20 mouse cellular contexts compared by ENCODE assay signal in genomic region chr2:65893241-65893640, GRCm38 (mm10). TPM values are rescaled to one million over a fixed set of nuclear protein-coding genes. Genes with fewer than 3 reads are reported as not detected.
DNase-seq lines count a peak whose midpoint lies in the region; ATAC-seq and TF ChIP-seq lines count a peak whose summit lies in the region.
"Had no signal": no experiment of that assay in that cellular context is flagged by ENCODE, and none has a peak within 500 bp of the region (broad histone marks: within the 10 kb centered on the region; RNA-seq: fewer than 3 reads in every experiment).

No protein-coding gene starts in this region.

- H3K9me3 ChIP-seq in heart, embryonic 11.5 days (replicated peaks; ENCODE audit: control insufficient read depth, low read length), result no peaks in the 10 kb centered on the region
- no peaks in the 10 kb centered on the region for H3K9me3 ChIP-seq in liver, embryonic 11.5 days (ENCODE audit: control insufficient read depth, low read length)
- no peaks in the 10 kb centered on the region for H3K9me3 ChIP-seq in liver, embryonic 14.5 days (ENCODE audit: control insufficient read depth, low read length)
- H3K9me3 ChIP-seq in intestine, embryonic 16.5 days (ENCODE audit: control insufficient read depth, low read length), result no peaks in the 10 kb centered on the region
- H3K9me3 ChIP-seq: embryonic facial prominence, embryonic 13.5 days; forebrain, embryonic 10.5 days; hindbrain, embryonic 10.5 days; intestine, embryonic 15.5 days had no signal

- no peak for ATAC-seq in heart, embryonic 11.5 days (replicated peaks; ENCODE audit: insufficient number of reproducible peaks, low FRiP score, low TSS enrichment)
- peak; percentile 86 for ATAC-seq in liver, embryonic 11.5 days (replicated peaks; ENCODE audit: low FRiP score)
- ATAC-seq in liver, embryonic 14.5 days (ENCODE audit: insufficient read depth), result peak; percentile 79
- ATAC-seq in intestine, embryonic 16.5 days, result no peak
- ATAC-seq: intestine, embryonic 15.5 days had no signal

- no peak for DNase-seq in heart, postnatal 36 days
- no peak for DNase-seq in liver, embryonic 11.5 days (ENCODE audit: low spot score)
- peak; percentile 41 to 63 (median 49) for DNase-seq in liver, embryonic 14.5 days (ENCODE audit: low read depth in 3 of 3, low spot score in 3 of 3)
- no peak for DNase-seq in adrenal gland, postnatal 10 days
- DNase-seq: adrenal gland, adult 2 months; adrenal gland, postnatal 36 days; cerebellum, adult 18-20 months; cerebellum, adult 9-11 months; cerebellum, postnatal 36 days; gastrocnemius, adult 2 months; gastrocnemius, postnatal 25 days; heart, adult 11 months; heart, postnatal 10 days had no signal

- H3K9ac ChIP-seq in heart, embryonic 11.5 days (ENCODE audit: low read depth, low read length), result no peak overlapping the region
- H3K9ac ChIP-seq in liver, embryonic 11.5 days (ENCODE audit: low read depth, low read length), result no peak overlapping the region; the same call in 1 of the 2 replicates
- no peak overlapping the region; the same call in 1 of the 2 replicates for H3K9ac ChIP-seq in liver, embryonic 14.5 days (replicated peaks)
- no peak overlapping the region for H3K9ac ChIP-seq in intestine, embryonic 16.5 days (ENCODE audit: low read depth, low read length)
- H3K9ac ChIP-seq: embryonic facial prominence, embryonic 13.5 days; hindbrain, embryonic 14.5 days; intestine, embryonic 15.5 days had no signal

- intact Hi-C loops in heart, postnatal 36 days (cut with DNase I), result no loop called here

- H3K4me2 ChIP-seq in heart, embryonic 11.5 days, result peak overlapping the region; percentile 35
- peak overlapping the region; percentile 43 for H3K4me2 ChIP-seq in liver, embryonic 11.5 days
- peak overlapping the region; percentile 35 for H3K4me2 ChIP-seq in liver, embryonic 14.5 days (ENCODE audit: low read depth)
- no peak overlapping the region for H3K4me2 ChIP-seq in intestine, embryonic 16.5 days (ENCODE audit: low read depth, low read length)
- H3K4me2 ChIP-seq: embryonic facial prominence, embryonic 13.5 days; hindbrain, embryonic 14.5 days; intestine, embryonic 15.5 days had no signal

- H3K4me1 ChIP-seq in heart, embryonic 11.5 days (ENCODE audit: control insufficient read depth, insufficient read depth, low read length), result no peaks in the 10 kb centered on the region
- peaks cover 13% of the 10 kb centered on the region; the same call in 1 of the 2 replicates for H3K4me1 ChIP-seq in liver, embryonic 11.5 days (replicated peaks; ENCODE audit: control insufficient read depth, insufficient read depth, low read length)
- H3K4me1 ChIP-seq in liver, embryonic 14.5 days (replicated peaks; ENCODE audit: control insufficient read depth in 2 of 2, insufficient read depth in 2 of 2, low read length in 1 of 2), result peaks cover 23 to 25% of the 10 kb centered on the region in 2 experiments
- H3K4me1 ChIP-seq in intestine, embryonic 16.5 days (ENCODE audit: control insufficient read depth, insufficient read depth, low read length), result no peaks in the 10 kb centered on the region
- H3K4me1 ChIP-seq: embryonic facial prominence, embryonic 13.5 days; intestine, embryonic 15.5 days had no signal

- H3K27me3 ChIP-seq in heart, embryonic 11.5 days (ENCODE audit: control insufficient read depth, insufficient read depth, low read length), result no peaks in the 10 kb centered on the region
- no peaks in the 10 kb centered on the region for H3K27me3 ChIP-seq in liver, embryonic 11.5 days (replicated peaks; ENCODE audit: control insufficient read depth, insufficient read depth, low read length)
- no peaks in the 10 kb centered on the region for H3K27me3 ChIP-seq in liver, embryonic 14.5 days (ENCODE audit: control insufficient read depth, insufficient read depth, low read length)
- H3K27me3 ChIP-seq in intestine, embryonic 16.5 days (replicated peaks; ENCODE audit: control insufficient read depth, insufficient read depth, low read length), result no peaks in the 10 kb centered on the region
- H3K27me3 ChIP-seq: embryonic facial prominence, embryonic 13.5 days; intestine, embryonic 15.5 days had no signal

- H3K27ac ChIP-seq in heart, embryonic 11.5 days (ENCODE audit: low read depth, low read length), result no peak overlapping the region
- H3K27ac ChIP-seq in liver, embryonic 11.5 days (ENCODE audit: low read depth, low read length), result peak overlapping the region; percentile 21; the same call in 1 of the 2 replicates
- peak overlapping the region; percentile 48 for H3K27ac ChIP-seq in liver, embryonic 14.5 days
- H3K27ac ChIP-seq in intestine, embryonic 16.5 days (ENCODE audit: low read length), result no peak overlapping the region
- H3K27ac ChIP-seq: embryonic facial prominence, embryonic 13.5 days; forebrain, embryonic 10.5 days; gastrocnemius, adult 2 months; hindbrain, embryonic 10.5 days; hindbrain, embryonic 14.5 days; intestine, embryonic 15.5 days had no signal

- 32% methylated on average over 8 of the region's 8 CpGs for WGBS in heart, embryonic 11.5 days (ENCODE audit: insufficient replicate concordance)
- WGBS in liver, embryonic 11.5 days, result 28% methylated on average over 8 of the region's 8 CpGs
- WGBS in liver, embryonic 14.5 days (ENCODE audit: insufficient replicate concordance), result 21% methylated on average over 8 of the region's 8 CpGs
- WGBS in intestine, embryonic 16.5 days, result 81% methylated on average over 8 of the region's 8 CpGs

- no peak for TF ChIP-seq CTCF in liver, embryonic 14.5 days (IDR thresholded peaks at IDR 0.05; ENCODE audit: low read depth)

- TF ChIP-seq EP300 in liver, embryonic 14.5 days (IDR thresholded peaks at IDR 0.05; ENCODE audit: low read depth), result peak; percentile 78

- H3K36me3 ChIP-seq in heart, embryonic 11.5 days (ENCODE audit: control insufficient read depth, insufficient read depth, low read length), result no peaks in the 10 kb centered on the region
- no peaks in the 10 kb centered on the region for H3K36me3 ChIP-seq in liver, embryonic 11.5 days (ENCODE audit: control insufficient read depth, insufficient read depth, low read length)
- no peaks in the 10 kb centered on the region for H3K36me3 ChIP-seq in liver, embryonic 14.5 days (replicated peaks; ENCODE audit: control insufficient read depth, insufficient read depth, low read depth)
- H3K36me3 ChIP-seq in intestine, embryonic 16.5 days (ENCODE audit: control insufficient read depth, insufficient read depth, low read length), result no peaks in the 10 kb centered on the region
- H3K36me3 ChIP-seq: embryonic facial prominence, embryonic 13.5 days; forebrain, embryonic 10.5 days; hindbrain, embryonic 10.5 days; intestine, embryonic 15.5 days had no signal

- H3K4me3 ChIP-seq in heart, embryonic 11.5 days (ENCODE audit: low read depth, low read length), result no peak overlapping the region
- H3K4me3 ChIP-seq in liver, embryonic 11.5 days (ENCODE audit: low read depth, low read length), result no peak overlapping the region
- no peak overlapping the region for H3K4me3 ChIP-seq in liver, embryonic 14.5 days (ENCODE audit: insufficient read depth in 1 of 2, low read depth in 2 of 2, low read length in 2 of 2)
- H3K4me3 ChIP-seq in intestine, embryonic 16.5 days (ENCODE audit: low read length), result no peak overlapping the region
- H3K4me3 ChIP-seq: embryonic facial prominence, embryonic 13.5 days; forebrain, embryonic 10.5 days; gastrocnemius, adult 2 months; hindbrain, embryonic 10.5 days; intestine, embryonic 15.5 days had no signal

RNA-seq across cellular contexts. Expression of gene Csrnp3, which starts 47.7 kb away (rescaled TPM):
- 1.4 and 2.2 TPM in 2 replicates for polyA plus RNA-seq in heart, embryonic 11.5 days (2014; fragmentation: Nextera tagmentation; extraction: Ambion mirVana)
- total RNA-seq in heart, postnatal 36 days (2021), result under 1 TPM; 0.05 to 0.33 TPM
- polyA plus RNA-seq in liver, embryonic 11.5 days (2014; fragmentation: Nextera tagmentation; extraction: Ambion mirVana), result 0.51 and 0.96 TPM in 2 replicates
- polyA plus RNA-seq in liver, embryonic 14.5 days (2012; rRNA removed), result 0.02 and 0.05 TPM in 2 replicates
- polyA plus RNA-seq in liver, embryonic 14.5 days (2014; fragmentation: Nextera tagmentation; extraction: Ambion mirVana), result 0.13 TPM in 1 of 2 replicates, not detected in the other
- 1.5 and 1.7 TPM in 2 replicates for polyA plus RNA-seq in intestine, embryonic 16.5 days (2015; fragmentation: Nextera tagmentation; extraction: Ambion mirVana)
- total RNA-seq in adrenal gland, postnatal 10 days (2021), result 1 to 10 TPM; 1.2 to 1.6 TPM
- total RNA-seq: gastrocnemius, adult 2 months had no signal

Comparison
In these comparisons a context has a peak if more than half of its experiments do, and no peak if none do; other contexts are left out.
1. DNase-seq: peak in liver, embryonic 14.5 days (3 of 3); none in heart, postnatal 36 days (0 of 2), liver, embryonic 11.5 days (single experiment) and adrenal gland, postnatal 10 days (single experiment).
2. ATAC-seq: peak in liver, embryonic 11.5 days (single experiment) and liver, embryonic 14.5 days (single experiment); none in heart, embryonic 11.5 days (single experiment) and intestine, embryonic 16.5 days (single experiment).
3. H3K27ac ChIP-seq: peak in liver, embryonic 11.5 days (single experiment) and liver, embryonic 14.5 days (single experiment); none in heart, embryonic 11.5 days (single experiment) and intestine, embryonic 16.5 days (single experiment).